Mouse (Mus musculus): ENCODE results near the gene Sigirr. TPM values are rescaled to one million over a fixed set of nuclear protein-coding genes. Genes with fewer than 3 reads are reported as not detected.

The Sigirr gene
- 12.8 and 15.1 TPM in 2 replicates for polyA plus RNA-seq (2015; fragmentation: Nextera tagmentation; extraction: Ambion mirVana)

- peak within 1 kb of the TSS; percentile 53 for H3K9ac ChIP-seq
- H3K4me1 ChIP-seq, result peaks cover 16% of the 10 kb centered on the region
- H3K4me2 ChIP-seq, result peak within 1 kb of the TSS; percentile 86
- peak within 1 kb of the TSS; percentile 81 for H3K27ac ChIP-seq
- 1% methylated on average over 56 of the region's 56 CpGs for WGBS
- peak; percentile 49; the same call in 1 of the 2 replicates for ATAC-seq (ENCODE audit: borderline replicate concordance, extremely low read depth, low FRiP score, low TSS enrichment)
- H3K9me3 ChIP-seq, result no peaks in the 10 kb centered on the region
- H3K36me3 ChIP-seq, result no peaks in the 10 kb centered on the region
- H3K27me3 ChIP-seq, result peaks cover 34% of the 10 kb centered on the region
- peak within 1 kb of the TSS; percentile 47 for H3K4me3 ChIP-seq
Observed at GRCm38 (mm10) chr7:141099911-141100691, at the start of gene Sigirr. TSS of gene Sigirr (minus strand) at chr7:141100572.

- peaks cover 25% of the 10 kb centered on the region for H3K36me3 ChIP-seq
- H3K27me3 ChIP-seq, result no peaks in the 10 kb centered on the region
- no peak overlapping the region for H3K4me3 ChIP-seq
- no peak overlapping the region for H3K9ac ChIP-seq
- H3K4me1 ChIP-seq, result no peaks in the 10 kb centered on the region
- no peak overlapping the region for H3K4me2 ChIP-seq
- no peaks in the 10 kb centered on the region for H3K9me3 ChIP-seq
- 59% methylated on average over 4 of the region's 4 CpGs for WGBS
- no peak overlapping the region for H3K27ac ChIP-seq
- ATAC-seq (ENCODE audit: borderline replicate concordance, extremely low read depth, low FRiP score, low TSS enrichment), result no peak
Observed at GRCm38 (mm10) chr7:141148639-141149038, 48.3 kb upstream of the Sigirr start.

GRCm38 (mm10) chr7:141147044-141147443 lies 46.7 kb upstream of the Sigirr start:
- no peaks in the 10 kb centered on the region for H3K9me3 ChIP-seq
- 75% methylated on average over 6 of the region's 6 CpGs for WGBS
- no peak overlapping the region for H3K27ac ChIP-seq
- peaks cover 19% of the 10 kb centered on the region for H3K36me3 ChIP-seq
- H3K4me1 ChIP-seq, result no peaks in the 10 kb centered on the region
- ATAC-seq (ENCODE audit: borderline replicate concordance, extremely low read depth, low FRiP score, low TSS enrichment), result no peak
- no peak overlapping the region for H3K4me3 ChIP-seq
- H3K27me3 ChIP-seq, result no peaks in the 10 kb centered on the region
- no peak overlapping the region for H3K9ac ChIP-seq
- no peak overlapping the region for H3K4me2 ChIP-seq

GRCm38 (mm10) chr7:141146043-141146595 lies 45.7 kb upstream of the Sigirr start:
- Histone ChIP-seq H3K9me3 (no peaks in the 10 kb centered on the region), H3K4me3 (no peak overlapping the region), H3K4me1 (no peaks in the 10 kb centered on the region), H3K9ac (no peak overlapping the region), H3K36me3 (peaks cover 19% of the 10 kb centered on the region), H3K27ac (no peak overlapping the region), H3K4me2 (no peak overlapping the region), H3K27me3 (no peaks in the 10 kb centered on the region)
- ATAC-seq (ENCODE audit: borderline replicate concordance, extremely low read depth, low FRiP score, low TSS enrichment), result no peak
- WGBS, result 94% methylated on average over 12 of the region's 12 CpGs

- WGBS, result 55% methylated on average over 1 of the region's 1 CpGs
- Histone ChIP-seq H3K4me2 (no peak overlapping the region), H3K36me3 (peaks cover 17% of the 10 kb centered on the region), H3K4me1 (no peaks in the 10 kb centered on the region), H3K9me3 (no peaks in the 10 kb centered on the region), H3K4me3 (no peak overlapping the region), H3K27me3 (no peaks in the 10 kb centered on the region), H3K9ac (no peak overlapping the region), H3K27ac (no peak overlapping the region)
- no peak for ATAC-seq (ENCODE audit: borderline replicate concordance, extremely low read depth, low FRiP score, low TSS enrichment)
Observed at GRCm38 (mm10) chr7:141145403-141145802, 45.0 kb upstream of the Sigirr start.

GRCm38 (mm10) chr7:141144650-141145049 lies 44.3 kb upstream of the Sigirr start:
- H3K9ac ChIP-seq, result no peak overlapping the region
- H3K27me3 ChIP-seq, result no peaks in the 10 kb centered on the region
- H3K4me2 ChIP-seq, result no peak overlapping the region
- no peak for ATAC-seq (ENCODE audit: borderline replicate concordance, extremely low read depth, low FRiP score, low TSS enrichment)
- peaks cover 17% of the 10 kb centered on the region for H3K36me3 ChIP-seq
- H3K27ac ChIP-seq, result no peak overlapping the region
- no peak overlapping the region for H3K4me3 ChIP-seq
- 83% methylated on average over 3 of the region's 3 CpGs for WGBS
- H3K4me1 ChIP-seq, result no peaks in the 10 kb centered on the region
- H3K9me3 ChIP-seq, result no peaks in the 10 kb centered on the region

- H3K4me1 ChIP-seq, result no peaks in the 10 kb centered on the region
- H3K4me2 ChIP-seq, result no peak overlapping the region
- no peak for ATAC-seq (ENCODE audit: borderline replicate concordance, extremely low read depth, low FRiP score, low TSS enrichment)
- H3K9ac ChIP-seq, result no peak overlapping the region
- H3K4me3 ChIP-seq, result no peak overlapping the region
- no peak overlapping the region for H3K27ac ChIP-seq
- H3K9me3 ChIP-seq, result no peaks in the 10 kb centered on the region
- WGBS, result 75% methylated on average over 2 of the region's 2 CpGs
- no peaks in the 10 kb centered on the region for H3K27me3 ChIP-seq
- H3K36me3 ChIP-seq, result peaks cover 17% of the 10 kb centered on the region
Observed at GRCm38 (mm10) chr7:141143861-141144260, 43.5 kb upstream of the Sigirr start.

- no peak overlapping the region for H3K4me3 ChIP-seq
- no peak overlapping the region for H3K27ac ChIP-seq
- H3K9ac ChIP-seq, result no peak overlapping the region
- H3K36me3 ChIP-seq, result peaks cover 24% of the 10 kb centered on the region
- ATAC-seq (ENCODE audit: borderline replicate concordance, extremely low read depth, low FRiP score, low TSS enrichment), result no peak
- H3K27me3 ChIP-seq, result no peaks in the 10 kb centered on the region
- no peaks in the 10 kb centered on the region for H3K9me3 ChIP-seq
- WGBS, result 48% methylated on average over 5 of the region's 5 CpGs
- no peaks in the 10 kb centered on the region for H3K4me1 ChIP-seq
- H3K4me2 ChIP-seq, result no peak overlapping the region
Observed at GRCm38 (mm10) chr7:141143112-141143511, 42.7 kb upstream of the Sigirr start.

GRCm38 (mm10) chr7:141141326-141141725 lies 41.0 kb upstream of the Sigirr start:
- H3K9ac ChIP-seq, result no peak overlapping the region
- H3K36me3 ChIP-seq, result peaks cover 30% of the 10 kb centered on the region
- H3K27me3 ChIP-seq, result no peaks in the 10 kb centered on the region
- H3K4me3 ChIP-seq, result no peak overlapping the region
- WGBS, result 80% methylated on average over 4 of the region's 4 CpGs
- H3K9me3 ChIP-seq, result no peaks in the 10 kb centered on the region
- no peak for ATAC-seq (ENCODE audit: borderline replicate concordance, extremely low read depth, low FRiP score, low TSS enrichment)
- H3K4me2 ChIP-seq, result no peak overlapping the region
- H3K27ac ChIP-seq, result no peak overlapping the region
- no peaks in the 10 kb centered on the region for H3K4me1 ChIP-seq

GRCm38 (mm10) chr7:141131904-141132755 lies 31.8 kb upstream of the Sigirr start:
- Histone ChIP-seq H3K9me3 (no peaks in the 10 kb centered on the region), H3K4me1 (peaks cover 16% of the 10 kb centered on the region), H3K4me2 (peak overlapping the region; percentile 74), H3K27ac (no peak overlapping the region), H3K27me3 (no peaks in the 10 kb centered on the region), H3K4me3 (peak overlapping the region; percentile 67), H3K36me3 (peaks cover 21% of the 10 kb centered on the region), H3K9ac (peak overlapping the region; percentile 83)
- ATAC-seq (ENCODE audit: borderline replicate concordance, extremely low read depth, low FRiP score, low TSS enrichment), result no peak
- 49% methylated on average over 12 of the region's 12 CpGs for WGBS

GRCm38 (mm10) chr7:141131024-141131820 lies 30.9 kb upstream of the Sigirr start:
- Histone ChIP-seq H3K4me3 (peak overlapping the region; percentile 67), H3K36me3 (peaks cover 12% of the 10 kb centered on the region; the same call in 1 of the 2 replicates), H3K4me2 (peak overlapping the region; percentile 74), H3K9me3 (no peaks in the 10 kb centered on the region), H3K9ac (peak overlapping the region; percentile 83), H3K27me3 (no peaks in the 10 kb centered on the region), H3K27ac (no peak overlapping the region), H3K4me1 (peaks cover 16% of the 10 kb centered on the region)
- under 1% methylated on average over 59 of the region's 59 CpGs for WGBS
- ATAC-seq (ENCODE audit: borderline replicate concordance, extremely low read depth, low FRiP score, low TSS enrichment), result peak; percentile 98
